Mouse (Mus musculus) left cerebral cortex, postnatal 4 days (tissue): ENCODE data around the gene Teddm2. TPM values are rescaled to one million over a fixed set of nuclear protein-coding genes. Genes with fewer than 3 reads are reported as not detected.
A peak's percentile ranks its signal among the peaks of the same experiment; 100 is the strongest.
"Not testable (repeated sequence)": the region's sequence is repeated elsewhere in the genome, so short reads cannot be mapped to it uniquely, and the experiment has no call there.

Source experiments
- DNase-seq: peaks from one replicate; pipeline ENCODE4 v3.0.0-alpha.2; 2022
- intact Hi-C: fragments of 180-260 bp; cut with DNase I; formaldehyde crosslinking; loops from one replicate; pipeline ENCODE4 v1.15.1; 2025
- total RNA-seq, 2 experiments: library from RNA; stranded (reverse); gene quantifications; 2 replicates each; pipeline ENCODE4 v1.2.3; 2021

The Teddm2 gene
- total RNA-seq, 2 experiments from 2014 or later = 2.1 to 3.5 TPM

- intact Hi-C loops = loop anchor here (10.0 kb wide), 1 partner anchor 819 kb away; no protein-coding TSS in a partner anchor
- DNase-seq = no peak
These were observed 5.9 kb upstream of the Teddm2 start for GRCm38 (mm10) chr1:153905884-153906283.

- no peak for DNase-seq
- intact Hi-C loops = loop anchor here (10.0 kb wide), 1 partner anchor 821 kb away; no protein-coding TSS in a partner anchor
These were observed 4.2 kb upstream of the Teddm2 start for GRCm38 (mm10) chr1:153904236-153904635.

GRCm38 (mm10) chr1:153903006-153903405 is 3.0 kb upstream of the Teddm2 start:
- intact Hi-C loops = loop anchor here (10.0 kb wide), 1 partner anchor 822 kb away; no protein-coding TSS in a partner anchor
- DNase-seq = no peak

- intact Hi-C loops = loop anchor here (10.0 kb wide), 1 partner anchor 824 kb away; no protein-coding TSS in a partner anchor
- DNase-seq = peak; percentile 49
These were observed 1.1 kb upstream of the Teddm2 start for GRCm38 (mm10) chr1:153900860-153901730.

GRCm38 (mm10) chr1:153900381-153900780 is 353 bp upstream of the Teddm2 start:
- intact Hi-C loops = loop anchor here (10.0 kb wide), 1 partner anchor 824 kb away; no protein-coding TSS in a partner anchor
- no peak for DNase-seq

- intact Hi-C loops = loop anchor here (5.0 kb wide), 2 partner anchors 133 to 218 kb away; no protein-coding TSS in a partner anchor
- no peak for DNase-seq
These were observed 868 bp downstream of the Teddm2 start for GRCm38 (mm10) chr1:153898989-153899730.

- intact Hi-C loops = loop anchor here (5.0 kb wide), 2 partner anchors 135 to 220 kb away; no protein-coding TSS in a partner anchor
- DNase-seq = no peak
These were observed 2.8 kb downstream of the Teddm2 start for GRCm38 (mm10) chr1:153897196-153897595.

GRCm38 (mm10) chr1:153894979-153895378 is 5.0 kb downstream of the Teddm2 start:
- intact Hi-C loops = loop anchor here (2.0 to 5.0 kb wide), 3 partner anchors 137 to 288 kb away; no protein-coding TSS in a partner anchor
- DNase-seq = peak; percentile 69

- intact Hi-C loops = loop anchor here (2.0 kb wide), 1 partner anchor 288 kb away; no protein-coding TSS in a partner anchor
- no peak for DNase-seq
These were observed 5.7 kb downstream of the Teddm2 start for GRCm38 (mm10) chr1:153894201-153894893.

GRCm38 (mm10) chr1:153893746-153894145 is 6.3 kb downstream of the Teddm2 start:
- no peak for DNase-seq
- intact Hi-C loops = loop anchor here (2.0 kb wide), 1 partner anchor 289 kb away; no protein-coding TSS in a partner anchor

- intact Hi-C loops = no loop called here
- no peak for DNase-seq
These were observed 8.6 kb downstream of the Teddm2 start, which contains the start of gene Teddm1a for GRCm38 (mm10) chr1:153891442-153891841. Gene Teddm1a (plus strand): TSS chr1:153891742.

GRCm38 (mm10) chr1:153890121-153890520 is 9.9 kb downstream of the Teddm2 start:
- intact Hi-C loops = no loop called here
- no peak for DNase-seq

- DNase-seq = no peak
- intact Hi-C loops = no loop called here
These were observed 13.9 kb downstream of the Teddm2 start for GRCm38 (mm10) chr1:153886024-153886633.

GRCm38 (mm10) chr1:153880391-153880790 is 19.6 kb downstream of the Teddm2 start:
- intact Hi-C loops = not testable (repeated sequence)

GRCm38 (mm10) chr1:153874045-153874444 is 26.0 kb downstream of the Teddm2 start, which contains the start of gene Teddm1b:
Gene Teddm1b (plus strand): TSS chr1:153874345.
- intact Hi-C loops = no loop called here
- DNase-seq = no peak

More at GRCm38 (mm10) chr1:153880391-153880790, 19.6 kb downstream of the Teddm2 start:
- DNase-seq = not testable (repeated sequence)

GRCm38 (mm10) chr1:153855946-153856345 is 44.1 kb downstream of the Teddm2 start:
- intact Hi-C loops = no loop called here
- DNase-seq = peak; percentile 21

- DNase-seq, intact Hi-C loops: not testable (repeated sequence)
These were observed 47.3 kb downstream of the Teddm2 start for GRCm38 (mm10) chr1:153852696-153853095.

GRCm38 (mm10) chr1:153846867-153847266 is 53.2 kb downstream of the Teddm2 start:
- DNase-seq = no peak

GRCm38 (mm10) chr1:153846420-153846819 is 53.6 kb downstream of the Teddm2 start:
- intact Hi-C loops = no loop called here
- no peak for DNase-seq

More at GRCm38 (mm10) chr1:153846867-153847266, 53.2 kb downstream of the Teddm2 start:
- intact Hi-C loops = no loop called here
